Mouse (Mus musculus) olfactory bulb, adult 2 months (tissue): ENCODE measurements around the gene Adam23.

Experiments
- CTCF ChIP-seq: fragments of 200-500 bp; IDR thresholded peaks from 2 replicates; pipeline ENCODE4 v1.5.1; 2012; ENCODE audit warnings: low read depth, mild to moderate bottlenecking, low read length, moderate library complexity; ENCODE audit not compliant: insufficient read depth
- POLR2A ChIP-seq: fragments of 200-500 bp; IDR thresholded peaks from 2 replicates; pipeline ENCODE4 v1.6.1; 2012; ENCODE audit warnings: mild to moderate bottlenecking, low read depth, low read length, moderate library complexity; ENCODE audit not compliant: insufficient read depth

- TF ChIP-seq POLR2A (no peak), CTCF (no peak)
These were observed 107.3 kb downstream of the Adam23 start for GRCm38 (mm10) chr1:63553039-63553438.
